Mouse (Mus musculus) limb, embryonic 14.5 days (tissue): ENCODE measurements around the gene Col26a1. TPM values are rescaled to one million over a fixed set of nuclear protein-coding genes. Genes with fewer than 3 reads are reported as not detected.

ENCODE experiments used
- ATAC-seq: fragments of 200-750 bp; cut with Nextera tagmentation; 2 replicates; pipeline ENCODE4 v1.8.0; 2017; ENCODE audit warnings: low read depth, moderate number of reproducible peaks, moderate TSS enrichment; ENCODE audit not compliant: low FRiP score
- DNase-seq: peaks from one replicate; pipeline ENCODE4 v3.0.0-alpha.2; 2015; ENCODE audit warnings: low spot score
- H3K27ac ChIP-seq: fragments of 300-500 bp; sonication (generic); replicated peaks from 2 replicates; pipeline ENCODE4 v1.5.1; 2014; ENCODE audit warnings: low read depth, mild to moderate bottlenecking, low read length, moderate library complexity, mixed read lengths
- H3K27me3 ChIP-seq: fragments of 300-500 bp; sonication (generic); 2 replicates; pipeline ENCODE4 v1.6.1; 2014; ENCODE audit warnings: low read length, mixed read lengths; ENCODE audit not compliant: control insufficient read depth, insufficient read depth
- H3K36me3 ChIP-seq: fragments of 300-500 bp; sonication (generic); 2 replicates; pipeline ENCODE4 v1.6.1; 2014; ENCODE audit warnings: mild to moderate bottlenecking, low read length, moderate library complexity, mixed read lengths; ENCODE audit not compliant: control insufficient read depth, insufficient read depth
- H3K4me1 ChIP-seq: fragments of 300-500 bp; sonication (generic); 2 replicates; pipeline ENCODE4 v1.6.1; 2014; ENCODE audit warnings: antibody characterized with exemption, low read length, mixed read lengths; ENCODE audit not compliant: control insufficient read depth, insufficient read depth
- H3K4me2 ChIP-seq: fragments of 300-500 bp; sonication (generic); replicated peaks from 2 replicates; pipeline ENCODE4 v1.6.1; 2014; ENCODE audit warnings: low read depth, mild to moderate bottlenecking, low read length, moderate library complexity; ENCODE audit not compliant: severe bottlenecking
- H3K4me3 ChIP-seq: fragments of 300-500 bp; sonication (generic); replicated peaks from 2 replicates; pipeline ENCODE4 v1.5.1; 2014; ENCODE audit warnings: low read length
- H3K9ac ChIP-seq: fragments of 300-500 bp; sonication (generic); 2 replicates; pipeline ENCODE4 v1.6.1; 2014; ENCODE audit warnings: mild to moderate bottlenecking, low read depth, low read length, moderate library complexity; ENCODE audit not compliant: severe bottlenecking
- H3K9me3 ChIP-seq: fragments of 300-500 bp; sonication (generic); 2 replicates; pipeline ENCODE4 v1.6.1; 2016; ENCODE audit warnings: low read length; ENCODE audit not compliant: control insufficient read depth
- POLR2A ChIP-seq: fragments of 200-500 bp; IDR thresholded peaks from 2 replicates; pipeline ENCODE4 v1.8.0; 2012; ENCODE audit warnings: inconsistent platforms, mild to moderate bottlenecking, moderate library complexity, borderline replicate concordance; ENCODE audit not compliant: insufficient read depth, insufficient read length; ENCODE audit errors: extremely low read depth
- whole genome bisulfite sequencing: fragments of 180-500 bp; shearing (Covaris S2); extraction: QIAGEN DNeasy Blood & Tissue Kit; methylation state at CpG from one replicate; pipeline ENCODE4 v1.1.7; 2014; 5-methylcytosine and 5-hydroxymethylcytosine counted together
- polyA plus RNA-seq, 2 experiments: library from polyadenylated mRNA; depleted of rRNA in 1 of 2; stranded (reverse) in 1 of 2; unstranded in 1 of 2; fragments of >200 nt; fragmentation: Nextera tagmentation in 1 of 2; extraction: Ambion mirVana in 1 of 2; gene quantifications; 2 replicates each; pipeline versions ENCODE4 v1.2.1 to v1.2.3; 2012 to 2014

Gene Col26a1
- polyA plus RNA-seq, 2 experiments = 85.5 to 219 TPM

DNA sequence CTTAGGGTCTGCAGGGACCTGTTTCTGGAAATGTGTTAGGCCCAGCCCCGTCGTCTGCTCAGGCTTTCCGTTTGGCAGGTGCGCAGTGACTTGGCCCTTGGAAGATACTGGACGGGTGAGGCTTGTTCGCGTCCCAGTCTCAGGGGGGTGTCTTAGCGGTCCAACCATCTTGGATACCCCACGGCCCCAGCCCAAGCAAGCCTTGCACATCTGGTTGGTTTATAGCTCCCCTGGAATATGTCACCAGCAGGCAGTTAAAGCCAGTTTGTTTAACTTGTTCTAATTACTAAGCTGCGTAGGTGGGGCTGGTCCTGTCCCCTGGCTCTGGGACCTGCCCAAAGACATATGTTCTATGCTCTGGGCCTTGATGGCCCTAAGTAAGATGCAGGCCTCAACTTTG, 111.9 kb downstream of the Col26a1 start:
- H3K27ac ChIP-seq = peak overlapping the region; percentile 26; the same call in 1 of the 2 replicates
- H3K4me1 ChIP-seq = peaks cover 13% of the 10 kb centered on the region
- no peak overlapping the region for H3K4me2 ChIP-seq
- no peak for TF ChIP-seq POLR2A
- no peak overlapping the region for H3K9ac ChIP-seq
- peaks cover 4% of the 10 kb centered on the region; the same call in 1 of the 2 replicates for H3K9me3 ChIP-seq
- no peak overlapping the region for H3K4me3 ChIP-seq
- no peak for DNase-seq
- H3K27me3 ChIP-seq = no peaks in the 10 kb centered on the region
- ATAC-seq = peak; percentile 45; the same call in 1 of the 2 replicates
- 23% methylated on average over 10 of the region's 10 CpGs for WGBS
- 0 out of 2 replicates have a peak, but pooled peaks cover 3% of the 10 kb centered on the region for H3K36me3 ChIP-seq

DNA sequence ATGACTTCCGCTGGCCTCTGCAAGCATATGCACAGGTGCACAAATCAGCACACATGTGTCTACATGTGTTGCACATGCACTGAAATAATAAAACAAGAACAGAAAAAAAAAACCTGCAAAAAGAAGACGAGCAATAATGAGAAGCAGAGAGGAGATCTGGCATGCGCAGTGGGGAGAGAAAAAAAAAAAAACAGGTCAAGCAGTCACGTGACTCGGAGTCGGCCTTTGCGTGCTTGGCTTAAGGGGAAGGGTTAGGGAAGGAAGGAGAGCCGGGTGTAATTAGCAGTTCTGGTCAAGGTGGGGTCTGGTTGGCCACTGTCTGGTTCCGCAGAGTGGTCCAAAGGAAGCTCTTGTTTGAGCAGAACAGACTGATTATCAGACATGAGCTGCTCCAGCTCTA, 115.7 kb downstream of the Col26a1 start:
- WGBS = 52% methylated on average over 9 of the region's 9 CpGs
- Histone ChIP-seq H3K4me1 (peaks cover 21% of the 10 kb centered on the region), H3K36me3 (peaks cover 7% of the 10 kb centered on the region; the same call in 1 of the 2 replicates), H3K9me3 (no peaks in the 10 kb centered on the region), H3K27me3 (no peaks in the 10 kb centered on the region), H3K27ac (no peak overlapping the region), H3K9ac (no peak overlapping the region), H3K4me2 (no peak overlapping the region), H3K4me3 (no peak overlapping the region)
- TF ChIP-seq POLR2A = no peak
- DNase-seq (no peak), ATAC-seq (no peak)

DNA sequence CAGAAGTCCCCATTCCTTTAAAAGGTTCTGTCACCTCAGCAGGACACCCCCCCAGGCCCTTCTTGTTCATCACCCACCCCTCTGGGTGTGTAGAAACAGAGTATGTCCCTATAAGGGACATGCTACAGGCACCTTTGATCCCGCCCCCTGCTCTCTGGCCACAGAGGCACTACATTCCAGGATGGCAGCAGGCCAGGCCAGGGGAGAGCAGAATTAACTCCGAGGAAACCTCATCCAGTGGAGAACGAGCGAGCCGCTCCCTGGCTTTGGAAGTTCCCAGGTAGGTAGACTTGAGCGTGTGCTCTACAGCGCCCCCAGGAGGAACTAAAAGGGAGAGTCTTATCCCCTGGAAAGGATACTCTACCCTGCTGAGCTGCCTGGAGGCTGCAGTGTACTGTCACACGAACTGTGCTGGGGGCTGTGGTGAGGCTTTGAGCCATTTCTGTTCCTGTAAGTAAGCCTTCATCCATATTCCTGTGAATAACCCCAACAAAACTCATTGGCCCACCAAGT, 118.8 kb downstream of the Col26a1 start:
- H3K4me2 ChIP-seq = no peak overlapping the region
- H3K36me3 ChIP-seq = peaks cover 7% of the 10 kb centered on the region; the same call in 1 of the 2 replicates
- ATAC-seq (no peak), DNase-seq (no peak)
- no peak overlapping the region for H3K27ac ChIP-seq
- TF ChIP-seq POLR2A = no peak
- peaks cover 8% of the 10 kb centered on the region; the same call in 1 of the 2 replicates for H3K4me1 ChIP-seq
- no peaks in the 10 kb centered on the region for H3K9me3 ChIP-seq
- no peak overlapping the region for H3K4me3 ChIP-seq
- H3K27me3 ChIP-seq = no peaks in the 10 kb centered on the region
- no peak overlapping the region for H3K9ac ChIP-seq
- WGBS = 48% methylated on average over 8 of the region's 8 CpGs

DNA sequence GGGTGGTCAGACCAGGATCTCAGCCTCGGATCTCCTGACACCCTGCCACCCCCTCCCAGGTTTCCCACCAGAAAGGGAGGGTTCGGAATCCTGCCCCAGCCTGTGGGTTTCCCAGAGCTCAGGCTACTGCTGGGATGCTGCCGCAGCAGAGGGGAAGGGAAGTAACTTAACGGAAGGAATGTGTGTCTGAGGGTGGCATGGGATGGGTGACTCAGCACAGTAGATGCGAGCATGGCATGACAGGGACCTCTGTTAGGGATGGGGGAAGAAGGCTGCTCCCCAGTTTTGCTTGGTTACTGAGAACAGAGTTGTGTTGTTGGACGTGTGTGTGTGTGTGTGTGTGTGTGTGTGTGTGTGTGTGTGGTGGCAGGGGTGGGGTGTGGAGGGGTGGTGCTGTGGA, 122.7 kb downstream of the Col26a1 start:
- Histone ChIP-seq H3K4me1 (peaks cover 8% of the 10 kb centered on the region; the same call in 1 of the 2 replicates), H3K27me3 (no peaks in the 10 kb centered on the region), H3K9ac (no peak overlapping the region), H3K36me3 (peaks cover 12% of the 10 kb centered on the region; the same call in 1 of the 2 replicates), H3K4me3 (no peak overlapping the region), H3K9me3 (no peaks in the 10 kb centered on the region), H3K27ac (no peak overlapping the region), H3K4me2 (no peak overlapping the region)
- 65% methylated on average over 6 of the region's 6 CpGs for WGBS
- no peak for ATAC-seq
- no peak for DNase-seq
- TF ChIP-seq POLR2A = no peak

DNA sequence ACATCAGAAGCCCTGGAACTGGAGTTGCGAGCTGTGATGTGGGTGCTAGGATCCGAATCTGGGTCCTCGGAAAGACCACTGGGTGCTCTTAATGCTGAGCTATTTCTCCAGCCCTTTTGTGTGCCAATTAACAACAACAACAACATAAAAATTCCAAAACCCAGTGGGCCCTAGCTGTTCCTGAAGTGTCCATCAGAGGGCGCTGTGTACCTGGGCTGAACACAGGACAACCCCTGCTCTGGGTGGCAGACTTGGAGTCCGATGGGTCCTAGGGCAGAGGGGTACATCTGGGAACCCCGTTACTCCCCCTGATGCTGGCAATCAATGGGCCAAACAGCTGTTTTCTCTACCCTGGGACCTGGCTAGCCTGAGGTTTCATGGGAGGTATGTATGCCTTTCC, 123.2 kb downstream of the Col26a1 start:
- Histone ChIP-seq H3K4me2 (no peak overlapping the region), H3K9me3 (no peaks in the 10 kb centered on the region), H3K36me3 (peaks cover 13% of the 10 kb centered on the region; the same call in 1 of the 2 replicates), H3K27me3 (no peaks in the 10 kb centered on the region), H3K27ac (no peak overlapping the region), H3K4me1 (peaks cover 8% of the 10 kb centered on the region; the same call in 1 of the 2 replicates), H3K9ac (no peak overlapping the region), H3K4me3 (no peak overlapping the region)
- TF ChIP-seq POLR2A = no peak
- ATAC-seq (no peak), DNase-seq (no peak)
- 55% methylated on average over 6 of the region's 6 CpGs for WGBS
